Mouse (Mus musculus) naive thymus-derived CD4-positive, alpha-beta T cell, adult 5 months (primary cell): ENCODE measurements around the gene Col25a1. TPM values are rescaled to one million over a fixed set of nuclear protein-coding genes. Genes with fewer than 3 reads are reported as not detected.

ENCODE experiments used
- polyA plus RNA-seq: library from polyadenylated mRNA; unstranded; fragments of 100-300 nt; shearing (Covaris generic); gene quantifications from one replicate; pipeline ENCODE4 v1.2.1, GENCODE M21; 2017

Col25a1 gene
- 0.16 TPM for polyA plus RNA-seq

GRCm38 (mm10) chr3:130131201-130131600 lies at the start of gene Col25a1:
TSS of gene Col25a1 (plus strand) at chr3:130131501.

GRCm38 (mm10) chr3:130617439-130617898 lies 486.2 kb downstream of the Col25a1 start, which contains the start of gene Etnppl:
TSS of gene Etnppl (plus strand) at chr3:130617448.

Other genes starting within 250 kb of the Col25a1 start
- gene Casp6, start 230.1 kb upstream of the Col25a1 start, polyA plus RNA-seq = 42.3 TPM
- 7.9 TPM for gene Mcub, start 161.3 kb upstream of the Col25a1 start, polyA plus RNA-seq
- 58.3 TPM for gene Sec24b, start 69.9 kb upstream of the Col25a1 start, polyA plus RNA-seq